Mouse (Mus musculus) ES-Bruce4 (cell line): ENCODE data around the gene Knstrn. TPM values are rescaled to one million over a fixed set of nuclear protein-coding genes. Genes with fewer than 3 reads are reported as not detected.

Experiments used
- H3K27ac ChIP-seq: 2 replicates; pipeline ENCODE4 v1.5.1; 2012; ENCODE audit warnings: low read length, inconsistent platforms; ENCODE audit not compliant: insufficient read depth
- H3K27me3 ChIP-seq: 2 replicates; pipeline ENCODE4 v1.6.1; 2012; ENCODE audit warnings: mild to moderate bottlenecking, low read length, inconsistent platforms; ENCODE audit not compliant: control insufficient read depth, poor library complexity, insufficient read depth, severe bottlenecking
- H3K36me3 ChIP-seq: 2 replicates; pipeline ENCODE4 v1.6.1; 2012; ENCODE audit warnings: inconsistent platforms, mild to moderate bottlenecking, low read length, moderate library complexity; ENCODE audit not compliant: control insufficient read depth, poor library complexity, insufficient read depth, severe bottlenecking
- H3K4me1 ChIP-seq: one replicate; pipeline ENCODE4 v1.8.1; 2011; ENCODE audit warnings: low read length; ENCODE audit not compliant: control insufficient read depth, insufficient read depth
- H3K4me3 ChIP-seq: 2 replicates; pipeline ENCODE4 v1.5.1; 2011; ENCODE audit warnings: low read depth, mild to moderate bottlenecking, low read length
- H3K9ac ChIP-seq: 2 replicates; pipeline ENCODE4 v1.6.1; 2012; ENCODE audit warnings: low read depth, mild to moderate bottlenecking, inconsistent platforms; ENCODE audit not compliant: poor library complexity, severe bottlenecking
- H3K9me3 ChIP-seq: replicated peaks from 2 replicates; pipeline ENCODE4 v1.6.1; 2012; ENCODE audit warnings: mild to moderate bottlenecking, low read length, inconsistent platforms; ENCODE audit not compliant: control insufficient read depth, poor library complexity, insufficient read depth, severe bottlenecking
- CTCF ChIP-seq: IDR thresholded peaks from one replicate; pipeline ENCODE4 v1.8.1; 2011; ENCODE audit warnings: low read depth, low read length
- EP300 ChIP-seq: IDR thresholded peaks from 2 replicates; pipeline ENCODE4 v1.6.1; 2011; ENCODE audit warnings: low read depth, low read length; ENCODE audit not compliant: insufficient read depth
- POLR2A ChIP-seq: IDR thresholded peaks from one replicate; pipeline ENCODE4 v1.8.1; 2011; ENCODE audit warnings: low read length; ENCODE audit not compliant: insufficient read depth
- polyA plus RNA-seq: library from polyadenylated mRNA; stranded (reverse); fragments of >200 nt; gene quantifications from 2 replicates; pipeline ENCODE4 v1.2.4, GENCODE M21; 2011; ENCODE audit warnings: low read depth; ENCODE audit not compliant: missing spikeins, insufficient read depth, insufficient read length

Knstrn gene
- 119 and 127 TPM in 2 replicates for polyA plus RNA-seq

- no peaks in the 10 kb centered on the region for H3K27me3 ChIP-seq
- peaks cover 2% of the 10 kb centered on the region for H3K4me1 ChIP-seq
- peaks cover 14% of the 10 kb centered on the region for H3K36me3 ChIP-seq
- H3K4me3 ChIP-seq = peak within 1 kb of the TSS; percentile 90
- H3K9me3 ChIP-seq = no peaks in the 10 kb centered on the region; the same call in 1 of the 2 replicates
- H3K9ac ChIP-seq = peak within 1 kb of the TSS; percentile 53
- no peak within 1 kb of the TSS for H3K27ac ChIP-seq
- TF ChIP-seq CTCF = no peak
- peak; percentile 59 for TF ChIP-seq POLR2A
- TF ChIP-seq EP300 = peak; percentile 50; the same call in 1 of the 2 replicates
Measured at GRCm38 (mm10) chr2:118813981-118814836, at the start of gene Knstrn. TSS of gene Knstrn (plus strand) at chr2:118814003.

- Histone ChIP-seq H3K9ac (no peak overlapping the region), H3K27me3 (no peaks in the 10 kb centered on the region), H3K9me3 (no peaks in the 10 kb centered on the region), H3K36me3 (no peaks in the 10 kb centered on the region), H3K4me3 (no peak overlapping the region), H3K27ac (no peak overlapping the region), H3K4me1 (no peaks in the 10 kb centered on the region)
- TF ChIP-seq CTCF = peak; percentile 55
- TF ChIP-seq EP300 = no peak
Measured at GRCm38 (mm10) chr2:118764094-118764831, 49.5 kb upstream of the Knstrn start.

GRCm38 (mm10) chr2:118764875-118765274 is 48.9 kb upstream of the Knstrn start:
- Histone ChIP-seq H3K36me3 (no peaks in the 10 kb centered on the region), H3K27me3 (no peaks in the 10 kb centered on the region), H3K4me1 (no peaks in the 10 kb centered on the region), H3K9ac (no peak overlapping the region), H3K4me3 (no peak overlapping the region), H3K9me3 (no peaks in the 10 kb centered on the region), H3K27ac (no peak overlapping the region)
- no peak for TF ChIP-seq POLR2A

- H3K4me1 ChIP-seq = no peaks in the 10 kb centered on the region
- no peaks in the 10 kb centered on the region for H3K9me3 ChIP-seq
- H3K4me3 ChIP-seq = no peak overlapping the region
- no peak overlapping the region for H3K27ac ChIP-seq
- H3K27me3 ChIP-seq = no peaks in the 10 kb centered on the region
- H3K36me3 ChIP-seq = no peaks in the 10 kb centered on the region
- no peak overlapping the region for H3K9ac ChIP-seq
- TF ChIP-seq POLR2A (no peak), EP300 (no peak), CTCF (peak; percentile 9)
Measured at GRCm38 (mm10) chr2:118766041-118767033, 47.5 kb upstream of the Knstrn start.

- H3K9ac ChIP-seq = no peak within 1 kb of the TSS
- no peak within 1 kb of the TSS for H3K27ac ChIP-seq
Measured at GRCm38 (mm10) chr2:118772158-118772874, 41.5 kb upstream of the Knstrn start, which contains the start of gene Phgr1. TSS of gene Phgr1 (plus strand) at chr2:118772769.

More at GRCm38 (mm10) chr2:118772158-118772874, 41.5 kb upstream of the Knstrn start, which contains the start of gene Phgr1:
- H3K27me3 ChIP-seq = no peaks in the 10 kb centered on the region
- no peak within 1 kb of the TSS for H3K4me3 ChIP-seq
- TF ChIP-seq POLR2A (no peak), CTCF (no peak), EP300 (no peak)
- H3K36me3 ChIP-seq = no peaks in the 10 kb centered on the region
- H3K4me1 ChIP-seq = no peaks in the 10 kb centered on the region
- no peaks in the 10 kb centered on the region for H3K9me3 ChIP-seq
